In genomic region chr6:122670201-122670551, GRCm38 (mm10) we compare ENCODE assay signal across 9 mouse cellular contexts. TPM values are rescaled to one million over a fixed set of nuclear protein-coding genes. Genes with fewer than 3 reads are reported as not detected.
DNase-seq lines count a peak whose midpoint lies in the region; ATAC-seq and TF ChIP-seq lines count a peak whose summit lies in the region.
"Had no signal": no experiment of that assay in that cellular context is flagged by ENCODE, and none has a peak within 500 bp of the region (broad histone marks: within the 10 kb centered on the region; RNA-seq: fewer than 3 reads in every experiment).

No protein-coding gene starts in this region.

- H3K4me3 ChIP-seq in cortical plate, adult 2 months (ENCODE audit: insufficient read depth, low read length): 0 out of 2 replicates have a peak overlapping the region, but pooled peaks have one; percentile 11
- 0 out of 2 replicates have a peak overlapping the region, but pooled peaks have one; percentile 31 for H3K4me3 ChIP-seq in intestine, embryonic 15.5 days (replicated peaks)
- peak overlapping the region; percentile 48 for H3K4me3 ChIP-seq in neural tube, embryonic 15.5 days (replicated peaks)

- intact Hi-C loops in left cerebral cortex, postnatal 4 days (cut with DNase I): no loop called here
- intact Hi-C loops in left cerebral cortex, postnatal 14 days (cut with DNase I): no loop called here

- 34% methylated on average over 10 of the region's 10 CpGs for WGBS in intestine, embryonic 15.5 days
- WGBS in neural tube, embryonic 15.5 days: 30% methylated on average over 10 of the region's 10 CpGs

- no peaks in the 10 kb centered on the region for H3K36me3 ChIP-seq in intestine, embryonic 15.5 days
- no peaks in the 10 kb centered on the region for H3K36me3 ChIP-seq in neural tube, embryonic 15.5 days

- peaks cover 2% of the 10 kb centered on the region; the same call in 1 of the 2 replicates for H3K4me1 ChIP-seq in cortical plate, adult 2 months (ENCODE audit: control insufficient read depth, insufficient read depth, low read length)
- H3K4me1 ChIP-seq in intestine, embryonic 15.5 days (replicated peaks): no peaks in the 10 kb centered on the region
- H3K4me1 ChIP-seq in neural tube, embryonic 15.5 days: peaks cover 9% of the 10 kb centered on the region

- TF ChIP-seq CTCF in cortical plate, adult 2 months (IDR thresholded peaks at IDR 0.05; ENCODE audit: extremely low read depth, insufficient read depth, low read length): no peak

- no peaks in the 10 kb centered on the region for H3K9me3 ChIP-seq in intestine, embryonic 15.5 days
- H3K9me3 ChIP-seq in neural tube, embryonic 15.5 days (replicated peaks): no peaks in the 10 kb centered on the region

- no peak overlapping the region for H3K9ac ChIP-seq in intestine, embryonic 15.5 days
- peak overlapping the region; percentile 51; the same call in 1 of the 2 replicates for H3K9ac ChIP-seq in neural tube, embryonic 15.5 days (replicated peaks)

- H3K27me3 ChIP-seq in intestine, embryonic 15.5 days (replicated peaks): no peaks in the 10 kb centered on the region
- H3K27me3 ChIP-seq in neural tube, embryonic 15.5 days (replicated peaks): no peaks in the 10 kb centered on the region

- peak overlapping the region; percentile 61 for H3K4me2 ChIP-seq in intestine, embryonic 15.5 days (replicated peaks)
- peak overlapping the region; percentile 68 for H3K4me2 ChIP-seq in neural tube, embryonic 15.5 days

- peak; percentile 35 for DNase-seq in left cerebral cortex, postnatal 4 days
- DNase-seq in left cerebral cortex, postnatal 14 days (ENCODE audit: low spot score in 2 of 2): no peak
- no peak for DNase-seq in spleen, postnatal 10 days (ENCODE audit: low spot score in 2 of 2)
- DNase-seq in spleen, adult 12 weeks (ENCODE audit: low spot score): no peak
- DNase-seq in urinary bladder, postnatal 14 days (ENCODE audit: low spot score): no peak

- no peak for TF ChIP-seq POLR2A in cortical plate, adult 2 months (IDR thresholded peaks at IDR 0.05; ENCODE audit: extremely low read depth, insufficient read depth, low read length)

- H3K27ac ChIP-seq in cortical plate, adult 2 months (ENCODE audit: insufficient read depth, low read length): no peak overlapping the region
- H3K27ac ChIP-seq in intestine, embryonic 15.5 days: no peak overlapping the region
- H3K27ac ChIP-seq in neural tube, embryonic 15.5 days (replicated peaks): peak overlapping the region; percentile 56

- no peak for ATAC-seq in intestine, embryonic 15.5 days
- ATAC-seq in neural tube, embryonic 15.5 days (ENCODE audit: low FRiP score): peak; percentile 35; the same call in 1 of the 2 replicates

RNA-seq across cellular contexts. Expression of gene Nanog, which starts 37.1 kb away (rescaled TPM):
- total RNA-seq in left cerebral cortex, postnatal 4 days (2021): not detected
- not detected for total RNA-seq in left cerebral cortex, postnatal 14 days (2021)
- polyA plus RNA-seq in cortical plate, adult 2 months (2012; rRNA removed): 0.10 TPM in 1 of 2 replicates, not detected in the other
- 0.20 and 0.21 TPM in 2 replicates for polyA plus RNA-seq in intestine, embryonic 15.5 days (2015; fragmentation: Nextera tagmentation; extraction: Ambion mirVana)
- 0.11 TPM in 1 of 2 replicates, not detected in the other for polyA plus RNA-seq in neural tube, embryonic 15.5 days (2015; fragmentation: Nextera tagmentation; extraction: Ambion mirVana)
- total RNA-seq: layer of hippocampus, postnatal 14 days had no signal

RNA-seq across cellular contexts. Expression of gene Dppa3, which starts 44.0 kb away (rescaled TPM):
- total RNA-seq in left cerebral cortex, postnatal 4 days (2021): not detected
- total RNA-seq in left cerebral cortex, postnatal 14 days (2021): not detected
- not detected in 2 replicates for polyA plus RNA-seq in cortical plate, adult 2 months (2012; rRNA removed)
- not detected in 2 replicates for polyA plus RNA-seq in intestine, embryonic 15.5 days (2015; fragmentation: Nextera tagmentation; extraction: Ambion mirVana)
- polyA plus RNA-seq in neural tube, embryonic 15.5 days (2015; fragmentation: Nextera tagmentation; extraction: Ambion mirVana): not detected in 2 replicates
- total RNA-seq: layer of hippocampus, postnatal 14 days had no signal
